Mouse (Mus musculus) cortical plate, adult 2 months (tissue): ENCODE data around the gene Aes.

Experiments used
- CTCF ChIP-seq: fragments of 200-500 bp; IDR thresholded peaks from 2 replicates; pipeline ENCODE4 v1.5.1; 2011; ENCODE audit warnings: mild to moderate bottlenecking, control low read depth, low read length; ENCODE audit not compliant: insufficient read depth; ENCODE audit errors: extremely low read depth
- POLR2A ChIP-seq: fragments of 200-500 bp; IDR thresholded peaks from 2 replicates; pipeline ENCODE4 v1.6.1; 2011; ENCODE audit warnings: mild to moderate bottlenecking, low read length, control low read depth; ENCODE audit not compliant: insufficient read depth; ENCODE audit errors: extremely low read depth

DNA sequence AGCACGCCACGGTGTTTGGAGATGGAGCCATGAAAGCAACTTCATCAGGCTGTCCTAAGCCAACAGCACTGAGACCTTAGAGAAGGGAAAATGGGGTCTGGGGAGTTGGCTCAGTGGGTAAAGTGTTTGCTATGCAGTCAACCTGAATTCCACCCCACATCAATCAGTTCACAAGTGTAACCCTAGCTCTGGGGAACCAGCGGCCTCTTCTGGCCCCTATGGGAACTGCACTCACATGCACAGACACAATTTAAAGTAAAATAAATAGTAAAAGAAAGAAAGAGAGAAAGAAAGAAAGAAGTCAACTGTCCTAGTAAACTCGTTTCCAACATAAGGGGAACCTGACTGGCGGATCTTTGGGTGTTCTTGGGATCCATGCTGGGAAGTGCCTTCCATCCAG lies 45.5 kb upstream of the Aes start:
- TF ChIP-seq CTCF (no peak), POLR2A (no peak)
